Comparison of ENCODE assay signal across 8 mouse cellular contexts in the genomic region with DNA sequence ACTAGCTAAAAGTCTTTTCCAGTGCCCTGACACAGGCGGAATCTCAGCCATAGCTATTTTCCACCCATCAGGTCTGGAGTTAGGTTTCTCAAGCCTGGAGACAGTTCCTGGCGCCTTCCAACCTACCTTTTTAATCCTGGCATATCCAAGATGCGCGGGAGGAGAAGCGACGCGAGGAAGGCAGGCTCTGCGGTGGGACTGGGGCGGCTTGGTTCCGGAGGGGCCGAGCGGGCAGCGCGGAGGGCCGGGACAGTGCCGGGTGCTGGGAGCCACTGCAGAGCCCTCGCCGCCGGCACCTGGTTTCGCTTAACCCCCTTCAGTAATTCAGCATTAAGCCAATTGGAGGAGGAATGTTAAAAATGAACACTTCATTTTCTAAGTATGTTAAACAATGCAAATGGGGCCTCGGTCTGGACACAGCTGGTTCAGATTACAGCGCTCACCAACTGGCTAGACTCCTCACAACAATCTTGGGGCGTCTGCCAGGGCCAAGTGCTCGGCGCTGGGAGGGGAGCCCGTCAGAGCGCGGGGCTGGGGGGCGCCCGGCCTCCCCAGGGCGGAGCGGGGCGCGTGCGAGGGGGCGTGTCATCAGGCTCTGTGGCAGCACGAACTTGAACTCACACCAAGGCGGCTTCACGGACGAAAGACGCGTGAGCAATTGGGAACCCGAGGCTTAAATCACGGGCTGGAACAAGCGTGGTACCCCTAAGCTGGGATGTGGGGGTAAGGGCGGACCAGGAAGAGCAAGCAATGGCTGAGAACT. TPM values are rescaled to one million over a fixed set of nuclear protein-coding genes. Genes with fewer than 3 reads are reported as not detected.
A peak's percentile ranks its signal among the peaks of the same experiment; 100 is the strongest.
DNase-seq lines count a peak whose midpoint lies in the region; ATAC-seq and TF ChIP-seq lines count a peak whose summit lies in the region.

TSS of gene Fbln5 (minus strand) at position 448 of the 763 bp plus-strand sequence.

- 1% methylated on average over 46 of the region's 46 CpGs for WGBS in intestine, embryonic 14.5 days
- WGBS in liver, embryonic 11.5 days = 1% methylated on average over 46 of the region's 46 CpGs
- 1% methylated on average over 46 of the region's 46 CpGs for WGBS in midbrain, postnatal 0 days

- peak within 1 kb of the TSS; percentile 94 for H3K4me2 ChIP-seq in intestine, embryonic 14.5 days (ENCODE audit: low read length)
- H3K4me2 ChIP-seq in liver, embryonic 11.5 days = peak within 1 kb of the TSS; percentile 68
- peak within 1 kb of the TSS; percentile 98 for H3K4me2 ChIP-seq in midbrain, postnatal 0 days (ENCODE audit: low read depth, low read length, poor library complexity, severe bottlenecking)

- H3K27me3 ChIP-seq in intestine, embryonic 14.5 days (replicated peaks; ENCODE audit: control insufficient read depth, insufficient read depth, low read length) = no peaks in the 10 kb centered on the region; the same call in 1 of the 2 replicates
- peaks cover 30% of the 10 kb centered on the region for H3K27me3 ChIP-seq in liver, embryonic 11.5 days (replicated peaks; ENCODE audit: control insufficient read depth, insufficient read depth, low read length)
- H3K27me3 ChIP-seq in midbrain, postnatal 0 days (ENCODE audit: insufficient read depth, low read length) = no peaks in the 10 kb centered on the region; the same call in 1 of the 2 replicates

- TF ChIP-seq CTCF in cortical plate, adult 2 months (IDR thresholded peaks at IDR 0.05; ENCODE audit: extremely low read depth, insufficient read depth, low read length) = no peak
- TF ChIP-seq CTCF in midbrain, postnatal 0 days (IDR thresholded peaks at IDR 0.05) = no peak

- H3K27ac ChIP-seq in cortical plate, adult 2 months (ENCODE audit: insufficient read depth, low read length) = no peak within 1 kb of the TSS
- H3K27ac ChIP-seq in intestine, embryonic 14.5 days (ENCODE audit: low read depth) = peak within 1 kb of the TSS; percentile 76
- no peak within 1 kb of the TSS for H3K27ac ChIP-seq in liver, embryonic 11.5 days (ENCODE audit: low read depth, low read length)
- H3K27ac ChIP-seq in midbrain, postnatal 0 days (ENCODE audit: low read depth, low read length) = no peak within 1 kb of the TSS

- peaks cover 1% of the 10 kb centered on the region; the same call in 1 of the 2 replicates for H3K4me1 ChIP-seq in cortical plate, adult 2 months (ENCODE audit: control insufficient read depth, insufficient read depth, low read length)
- no peaks in the 10 kb centered on the region; the same call in 1 of the 2 replicates for H3K4me1 ChIP-seq in intestine, embryonic 14.5 days (replicated peaks; ENCODE audit: control insufficient read depth, insufficient read depth, low read length)
- 0 out of 2 replicates have a peak, but pooled peaks cover 3% of the 10 kb centered on the region for H3K4me1 ChIP-seq in liver, embryonic 11.5 days (replicated peaks; ENCODE audit: control insufficient read depth, insufficient read depth, low read length)
- peaks cover 4% of the 10 kb centered on the region; the same call in 1 of the 2 replicates for H3K4me1 ChIP-seq in midbrain, postnatal 0 days (ENCODE audit: insufficient read depth, low read length)

- H3K9me3 ChIP-seq in intestine, embryonic 14.5 days (ENCODE audit: control insufficient read depth, low read length) = no peaks in the 10 kb centered on the region
- H3K9me3 ChIP-seq in liver, embryonic 11.5 days (ENCODE audit: control insufficient read depth, low read length) = no peaks in the 10 kb centered on the region
- H3K9me3 ChIP-seq in midbrain, postnatal 0 days (ENCODE audit: low read length) = no peaks in the 10 kb centered on the region

- H3K36me3 ChIP-seq in intestine, embryonic 14.5 days (ENCODE audit: control insufficient read depth, insufficient read depth, low read length) = no peaks in the 10 kb centered on the region
- no peaks in the 10 kb centered on the region for H3K36me3 ChIP-seq in liver, embryonic 11.5 days (ENCODE audit: control insufficient read depth, insufficient read depth, low read length)
- H3K36me3 ChIP-seq in midbrain, postnatal 0 days (ENCODE audit: insufficient read depth, low read length) = no peaks in the 10 kb centered on the region

- ATAC-seq in intestine, embryonic 14.5 days (replicated peaks; ENCODE audit: low FRiP score, low TSS enrichment, low read depth) = peak; percentile 76
- no peak for ATAC-seq in liver, embryonic 11.5 days (replicated peaks; ENCODE audit: low FRiP score)
- 0 out of 2 replicates have a peak, but pooled peaks have one; percentile 36 for ATAC-seq in midbrain, postnatal 0 days (ENCODE audit: low FRiP score)

- TF ChIP-seq POLR2A in cortical plate, adult 2 months (IDR thresholded peaks at IDR 0.05; ENCODE audit: extremely low read depth, insufficient read depth, low read length) = no peak

- peak within 1 kb of the TSS; percentile 35 for H3K4me3 ChIP-seq in cortical plate, adult 2 months (ENCODE audit: insufficient read depth, low read length)
- peak within 1 kb of the TSS; percentile 41 for H3K4me3 ChIP-seq in intestine, embryonic 14.5 days (ENCODE audit: low read depth, low read length)
- peak within 1 kb of the TSS; percentile 38 for H3K4me3 ChIP-seq in liver, embryonic 11.5 days (ENCODE audit: low read depth, low read length)
- peak within 1 kb of the TSS; percentile 56 for H3K4me3 ChIP-seq in midbrain, postnatal 0 days (ENCODE audit: low read depth, low read length)

- H3K9ac ChIP-seq in intestine, embryonic 14.5 days (ENCODE audit: low read length) = peak within 1 kb of the TSS; percentile 44
- no peak within 1 kb of the TSS for H3K9ac ChIP-seq in liver, embryonic 11.5 days (ENCODE audit: low read depth, low read length)
- H3K9ac ChIP-seq in midbrain, postnatal 0 days (replicated peaks; ENCODE audit: low read length, poor library complexity, severe bottlenecking) = peak within 1 kb of the TSS; percentile 54

- DNase-seq in cerebellum, postnatal 36 days = peak; percentile 22 to 24
- DNase-seq in cerebellum, adult 8-10 months = no peak
- no peak for DNase-seq in gonadal fat pad, adult 2 months (ENCODE audit: low read depth)
- peak; percentile 74 for DNase-seq in intestine, embryonic 14.5 days (ENCODE audit: low spot score)
- DNase-seq in liver, embryonic 11.5 days (ENCODE audit: low spot score) = peak; percentile 48
- peak; percentile 25 for DNase-seq in midbrain, postnatal 0 days (ENCODE audit: low spot score)
- DNase-seq in thymus, postnatal 14 days = peak; percentile 33

RNA-seq across cellular contexts. Expression of gene Fbln5, which starts in this region (rescaled TPM):
- 7.2 and 7.3 TPM in 2 replicates for polyA plus RNA-seq in cortical plate, adult 2 months (2012; rRNA removed)
- 69.0 and 85.6 TPM in 2 replicates for polyA plus RNA-seq in gonadal fat pad, adult 2 months (2012; rRNA removed)
- 42.4 and 44.0 TPM in 2 replicates for polyA plus RNA-seq in intestine, embryonic 14.5 days (2014; fragmentation: Nextera tagmentation; extraction: Ambion mirVana)
- 4.3 and 4.4 TPM in 2 replicates for polyA plus RNA-seq in liver, embryonic 11.5 days (2014; fragmentation: Nextera tagmentation; extraction: Ambion mirVana)
- total RNA-seq in midbrain, postnatal 0 days (2014; rRNA removed) = 10.7 and 11.0 TPM in 2 replicates
- polyA plus RNA-seq in midbrain, postnatal 0 days (2015; fragmentation: Nextera tagmentation; extraction: Ambion mirVana) = 16.7 and 19.8 TPM in 2 replicates

Comparison
In these comparisons a context has a peak if more than half of its experiments do, and no peak if none do; other contexts are left out.
1. DNase-seq: peak in cerebellum, postnatal 36 days (2 of 2), intestine, embryonic 14.5 days (single experiment), liver, embryonic 11.5 days (single experiment), midbrain, postnatal 0 days (single experiment) and thymus, postnatal 14 days (single experiment); none in cerebellum, adult 8-10 months (single experiment) and gonadal fat pad, adult 2 months (single experiment).
2. Peak in every context shown above with its lines, with median percentiles within 50 percentile points of each other: H3K4me3 ChIP-seq and H3K4me2 ChIP-seq.